Mouse (Mus musculus): Measurements from ENCODE around the gene Mad2l2. TPM values are rescaled to one million over a fixed set of nuclear protein-coding genes. Genes with fewer than 3 reads are reported as not detected.

Mad2l2 gene
- polyA plus RNA-seq (2017; shearing (Covaris generic)) = 44.2 TPM

GRCm38 (mm10) chr4:148130133-148130532 is at the start of gene Mad2l2:
TSS of gene Mad2l2 (plus strand) at chr4:148130384.

DNA sequence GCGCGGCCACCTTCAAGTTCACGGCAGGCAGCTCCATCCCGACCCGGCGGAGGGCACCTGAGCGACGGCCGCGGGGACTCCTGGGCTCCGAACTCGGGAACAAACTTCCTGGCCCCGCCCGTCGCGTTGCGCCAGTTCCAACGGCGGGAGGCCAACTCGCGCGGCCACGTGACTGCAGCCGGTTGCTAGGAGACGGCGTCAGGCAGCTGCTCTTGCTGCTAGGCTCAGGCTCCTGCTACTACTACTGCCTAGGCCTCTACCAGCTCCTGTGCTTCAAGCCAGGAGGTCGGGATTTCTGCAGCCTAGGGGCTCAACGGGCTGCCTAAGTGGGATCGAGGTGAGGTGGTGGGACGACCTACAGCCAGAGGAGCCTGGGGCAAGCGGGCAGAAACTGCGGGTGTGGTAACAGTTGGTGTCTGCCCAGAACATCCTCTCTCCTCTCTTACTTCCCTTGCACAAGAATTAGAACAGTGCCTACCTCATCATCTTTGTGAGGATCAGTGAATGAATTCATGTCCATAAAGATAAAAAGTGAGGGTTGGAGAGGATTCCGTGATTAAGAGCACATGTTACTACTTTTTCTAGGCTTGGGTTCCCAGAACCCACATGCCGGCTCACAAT is 42.2 kb upstream of the Mad2l2 start, which contains the start of gene Agtrap:
Gene Agtrap, minus strand, starts transcription at position 125 of the 621 bp plus-strand sequence.

GRCm38 (mm10) chr4:148130561-148131413 is 603 bp downstream of the Mad2l2 start, which contains the start of gene Draxin:
TSS of gene Draxin (minus strand) at chr4:148130698.

DNA sequence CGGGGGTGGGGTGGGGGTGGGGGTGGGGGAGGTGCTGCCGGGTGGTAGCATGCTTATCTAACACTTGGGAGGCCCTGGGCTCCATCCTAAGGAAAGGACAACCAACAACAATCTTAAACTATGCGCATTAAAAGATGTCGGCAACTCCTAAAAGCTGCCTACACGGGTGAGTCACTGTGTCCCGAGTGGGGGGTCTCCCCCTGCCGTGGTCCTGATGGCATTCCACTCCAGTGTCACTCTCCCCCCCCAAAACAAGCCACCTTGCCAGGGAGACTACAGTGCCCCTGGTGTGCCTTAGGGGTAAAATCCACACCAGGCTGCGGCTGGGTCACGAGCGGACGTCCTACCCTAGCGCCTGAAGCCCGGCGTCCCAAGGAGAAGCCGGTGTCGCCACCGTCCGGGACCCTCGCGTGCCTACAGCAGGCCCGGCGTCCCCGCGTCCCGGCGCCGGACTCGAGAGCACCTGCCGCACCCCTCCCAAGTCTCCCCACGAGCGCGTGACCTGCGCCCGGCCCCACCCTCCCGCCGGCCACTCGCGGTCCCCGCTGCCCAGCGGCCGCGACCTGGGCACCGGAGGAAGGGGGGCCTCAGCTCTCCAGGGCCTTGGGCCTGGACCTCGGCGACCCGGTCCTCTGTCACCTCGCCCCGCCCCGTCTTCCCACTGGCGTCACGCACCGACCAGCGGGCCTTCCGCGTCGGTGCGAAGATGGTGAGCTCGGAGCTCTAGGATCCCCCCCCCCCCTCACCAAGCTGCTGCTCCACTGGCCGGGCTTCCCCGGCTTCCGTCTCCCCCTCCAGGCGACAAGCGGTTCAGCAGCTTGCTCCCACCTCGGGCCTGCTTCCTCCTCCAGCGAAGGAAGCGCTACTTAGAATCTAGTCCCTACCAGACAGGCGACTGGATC is 21.3 kb downstream of the Mad2l2 start, which contains the start of gene Fbxo6:
Gene Fbxo6, minus strand, starts transcription at position 874 of the 902 bp plus-strand sequence.

GRCm38 (mm10) chr4:148160436-148161390 is 30.5 kb downstream of the Mad2l2 start, which contains the start of the genes Fbxo44 and Fbxo2:
TSS of gene Fbxo44 (minus strand) at chr4:148160482.
TSS of gene Fbxo2 (plus strand) at chr4:148160621.

Other genes starting within 250 kb of the Mad2l2 start
- gene Mfn2, start 225.7 kb upstream of the Mad2l2 start, polyA plus RNA-seq (2017; shearing (Covaris generic)) = 31.8 TPM
- gene Plod1, start 193.6 kb upstream of the Mad2l2 start, polyA plus RNA-seq (2017; shearing (Covaris generic)) = 3.9 TPM
- gene 2510039O18Rik, start 189.5 kb upstream of the Mad2l2 start, polyA plus RNA-seq (2017; shearing (Covaris generic)) = 90.3 TPM
- not detected for gene Nppb, start 144.6 kb upstream of the Mad2l2 start, polyA plus RNA-seq (2017; shearing (Covaris generic))
- not detected for gene Nppa, start 129.7 kb upstream of the Mad2l2 start, polyA plus RNA-seq (2017; shearing (Covaris generic))
- gene Clcn6, start 91.6 kb upstream of the Mad2l2 start, polyA plus RNA-seq (2017; shearing (Covaris generic)) = 6.4 TPM
- 20.9 TPM for gene Mthfr, start 91.3 kb upstream of the Mad2l2 start, polyA plus RNA-seq (2017; shearing (Covaris generic))
- gene Agtrap, start 42.4 kb upstream of the Mad2l2 start, polyA plus RNA-seq (2017; shearing (Covaris generic)) = 15.3 TPM
- gene Draxin, start 314 bp downstream of the Mad2l2 start, polyA plus RNA-seq (2017; shearing (Covaris generic)) = not detected
- 26.9 TPM for gene Fbxo6, start 21.8 kb downstream of the Mad2l2 start, polyA plus RNA-seq (2017; shearing (Covaris generic))
- 2.2 TPM for gene Fbxo44, start 30.1 kb downstream of the Mad2l2 start, polyA plus RNA-seq (2017; shearing (Covaris generic))
- gene Fbxo2, start 30.2 kb downstream of the Mad2l2 start, polyA plus RNA-seq (2017; shearing (Covaris generic)) = not detected
- not detected for gene Disp3, start 157.6 kb downstream of the Mad2l2 start, polyA plus RNA-seq (2017; shearing (Covaris generic))